Mouse (Mus musculus) E14TG2a.4 (cell line): Measurements from ENCODE around the gene Ptprf.

Experiments used
- CTCF ChIP-seq: conservative IDR thresholded peaks from 2 replicates; pipeline ENCODE4 v1.5.1; 2014; ENCODE audit warnings: low read length
- NANOG ChIP-seq: IDR thresholded peaks from 2 replicates; pipeline ENCODE4 v1.6.1; 2014; ENCODE audit warnings: borderline replicate concordance, low read length, mixed read lengths

DNA sequence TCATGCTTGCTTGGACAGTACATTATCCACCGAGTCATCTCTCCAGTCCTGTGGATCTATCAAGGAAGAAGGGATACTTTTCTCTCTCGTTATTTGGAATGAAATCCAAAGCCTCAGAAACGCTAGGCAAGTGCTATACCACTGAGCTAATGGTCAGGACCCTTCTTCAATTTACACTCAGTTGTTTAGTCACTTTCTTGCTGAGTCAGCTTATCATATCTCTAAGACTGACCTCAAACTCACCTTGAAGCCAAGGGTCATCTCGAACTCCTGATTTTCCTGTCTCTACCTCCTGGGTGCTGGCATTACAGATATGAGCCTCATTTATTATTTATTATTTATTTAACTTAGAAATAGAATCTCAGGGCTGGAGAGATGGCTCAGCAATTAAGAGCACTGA, 25.5 kb upstream of the Ptprf start:
- TF ChIP-seq NANOG (no peak), CTCF (no peak)
